Mouse (Mus musculus): Measurements from ENCODE around the gene Olfr90. TPM values are rescaled to one million over a fixed set of nuclear protein-coding genes. Genes with fewer than 3 reads are reported as not detected.
A peak's percentile ranks its signal among the peaks of the same experiment; 100 is the strongest.

Gene Olfr90
- polyA plus RNA-seq, 1 experiment from 2014 or later: not detected

- no peaks in the 10 kb centered on the region; the same call in 1 of the 2 replicates for H3K27me3 ChIP-seq (replicated peaks; ENCODE audit: control insufficient read depth, insufficient read depth, low read length)
- H3K9me3 ChIP-seq (ENCODE audit: control insufficient read depth, low read length): no peaks in the 10 kb centered on the region
- H3K27ac ChIP-seq (replicated peaks; ENCODE audit: low read depth, low read length): peak within 1 kb of the TSS; percentile 86
- under 1% methylated on average over 36 of the region's 55 CpGs for WGBS
- H3K4me2 ChIP-seq (ENCODE audit: low read depth, low read length): peak within 1 kb of the TSS; percentile 88
- DNase-seq (ENCODE audit: low spot score): peak; percentile 94
- peak within 1 kb of the TSS; percentile 90 for H3K9ac ChIP-seq (ENCODE audit: low read depth, low read length)
- H3K4me3 ChIP-seq (ENCODE audit: low read depth, low read length): peak within 1 kb of the TSS; percentile 72
- H3K4me1 ChIP-seq (ENCODE audit: control insufficient read depth, insufficient read depth, low read length): peaks cover 21% of the 10 kb centered on the region
- peak; percentile 87 for ATAC-seq (ENCODE audit: low read depth)
- no peaks in the 10 kb centered on the region for H3K36me3 ChIP-seq (ENCODE audit: control insufficient read depth, insufficient read depth, low read length)
Observed at GRCm38 (mm10) chr17:37045611-37046311, 42.5 kb downstream of the Olfr90 start, which contains the start of gene Gabbr1. Gene Gabbr1 (plus strand): TSS chr17:37045966.

- H3K27me3 ChIP-seq (replicated peaks; ENCODE audit: control insufficient read depth, insufficient read depth, low read length): no peaks in the 10 kb centered on the region; the same call in 1 of the 2 replicates
- H3K4me2 ChIP-seq (ENCODE audit: low read depth, low read length): peak overlapping the region; percentile 88
- ATAC-seq (ENCODE audit: low read depth): no peak
- no peaks in the 10 kb centered on the region for H3K36me3 ChIP-seq (ENCODE audit: control insufficient read depth, insufficient read depth, low read length)
- no peak overlapping the region for H3K27ac ChIP-seq (replicated peaks; ENCODE audit: low read depth, low read length)
- WGBS: 60% methylated on average over 7 of the region's 7 CpGs
- H3K4me3 ChIP-seq (ENCODE audit: low read depth, low read length): peak overlapping the region; percentile 72
- peak overlapping the region; percentile 90; the same call in 1 of the 2 replicates for H3K9ac ChIP-seq (ENCODE audit: low read depth, low read length)
- H3K4me1 ChIP-seq (ENCODE audit: control insufficient read depth, insufficient read depth, low read length): peaks cover 18% of the 10 kb centered on the region
- DNase-seq (ENCODE audit: low spot score): no peak
- H3K9me3 ChIP-seq (ENCODE audit: control insufficient read depth, low read length): no peaks in the 10 kb centered on the region
Observed at GRCm38 (mm10) chr17:37044651-37045244, 43.6 kb downstream of the Olfr90 start.

- Histone ChIP-seq H3K4me3 (ENCODE audit: low read depth, low read length) (no peak overlapping the region), H3K4me2 (ENCODE audit: low read depth, low read length) (no peak overlapping the region), H3K9ac (ENCODE audit: low read depth, low read length) (no peak overlapping the region), H3K27me3 (replicated peaks; ENCODE audit: control insufficient read depth, insufficient read depth, low read length) (no peaks in the 10 kb centered on the region), H3K27ac (replicated peaks; ENCODE audit: low read depth, low read length) (no peak overlapping the region), H3K9me3 (ENCODE audit: control insufficient read depth, low read length) (no peaks in the 10 kb centered on the region), H3K4me1 (ENCODE audit: control insufficient read depth, insufficient read depth, low read length) (no peaks in the 10 kb centered on the region), H3K36me3 (ENCODE audit: control insufficient read depth, insufficient read depth, low read length) (no peaks in the 10 kb centered on the region)
- 61% methylated on average over 2 of the region's 2 CpGs for WGBS
- peak; percentile 32 for DNase-seq (ENCODE audit: low spot score)
- 0 out of 2 replicates have a peak, but pooled peaks have one; percentile 44 for ATAC-seq (ENCODE audit: low read depth)
Observed at GRCm38 (mm10) chr17:37039127-37039894, 49.0 kb downstream of the Olfr90 start.

Other genes starting within 250 kb of the Olfr90 start
- gene Trim15, start 221.3 kb downstream of the Olfr90 start, polyA plus RNA-seq (2014; fragmentation: Nextera tagmentation; extraction: Ambion mirVana): 0.10 and 0.15 TPM in 2 replicates
- 3.6 and 3.7 TPM in 2 replicates for gene Trim10, start 218.9 kb downstream of the Olfr90 start, polyA plus RNA-seq (2014; fragmentation: Nextera tagmentation; extraction: Ambion mirVana)
- not detected in 2 replicates for gene Trim40, start 198.4 kb downstream of the Olfr90 start, polyA plus RNA-seq (2014; fragmentation: Nextera tagmentation; extraction: Ambion mirVana)
- not detected in 2 replicates for gene Trim31, start 190.4 kb downstream of the Olfr90 start, polyA plus RNA-seq (2014; fragmentation: Nextera tagmentation; extraction: Ambion mirVana)
- gene Rnf39, start 145.6 kb downstream of the Olfr90 start, polyA plus RNA-seq (2014; fragmentation: Nextera tagmentation; extraction: Ambion mirVana): 1.2 and 2.7 TPM in 2 replicates
- 125 and 130 TPM in 2 replicates for gene Ppp1r11, start 136.8 kb downstream of the Olfr90 start, polyA plus RNA-seq (2014; fragmentation: Nextera tagmentation; extraction: Ambion mirVana)
- 89.6 and 94.7 TPM in 2 replicates for gene Znrd1, start 129.9 kb downstream of the Olfr90 start, polyA plus RNA-seq (2014; fragmentation: Nextera tagmentation; extraction: Ambion mirVana)
- gene Znrd1as, start 129.9 kb downstream of the Olfr90 start, polyA plus RNA-seq (2014; fragmentation: Nextera tagmentation; extraction: Ambion mirVana): 5.9 and 6.1 TPM in 2 replicates
- gene 2410137M14Rik, start 107.3 kb downstream of the Olfr90 start, polyA plus RNA-seq (2014; fragmentation: Nextera tagmentation; extraction: Ambion mirVana): not detected in 2 replicates
- 0.21 and 0.22 TPM in 2 replicates for gene H2-M5, start 99.0 kb downstream of the Olfr90 start, polyA plus RNA-seq (2014; fragmentation: Nextera tagmentation; extraction: Ambion mirVana)
- 45.5 and 64.8 TPM in 2 replicates for gene Zfp57, start 87.3 kb downstream of the Olfr90 start, polyA plus RNA-seq (2014; fragmentation: Nextera tagmentation; extraction: Ambion mirVana)
- 0.12 and 0.22 TPM in 2 replicates for gene Mog, start 65.1 kb downstream of the Olfr90 start, polyA plus RNA-seq (2014; fragmentation: Nextera tagmentation; extraction: Ambion mirVana)
- 8.4 and 10.2 TPM in 2 replicates for gene Gabbr1, start 42.5 kb downstream of the Olfr90 start, polyA plus RNA-seq (2014; fragmentation: Nextera tagmentation; extraction: Ambion mirVana)
- gene Olfr91, start 9.8 kb upstream of the Olfr90 start, polyA plus RNA-seq (2014; fragmentation: Nextera tagmentation; extraction: Ambion mirVana): 0.04 TPM in 1 of 2 replicates, not detected in the other
- gene Olfr92, start 31.6 kb upstream of the Olfr90 start, polyA plus RNA-seq (2014; fragmentation: Nextera tagmentation; extraction: Ambion mirVana): not detected in 2 replicates
- gene Olfr93, start 73.0 kb upstream of the Olfr90 start, polyA plus RNA-seq (2014; fragmentation: Nextera tagmentation; extraction: Ambion mirVana): not detected in 2 replicates
- 0.22 TPM in 1 of 2 replicates, not detected in the other for gene Ubd, start 105.4 kb upstream of the Olfr90 start, polyA plus RNA-seq (2014; fragmentation: Nextera tagmentation; extraction: Ambion mirVana)
- 0.10 and 0.21 TPM in 2 replicates for gene Olfr94, start 112.5 kb upstream of the Olfr90 start, polyA plus RNA-seq (2014; fragmentation: Nextera tagmentation; extraction: Ambion mirVana)
- gene Olfr95, start 124.6 kb upstream of the Olfr90 start, polyA plus RNA-seq (2014; fragmentation: Nextera tagmentation; extraction: Ambion mirVana): not detected in 2 replicates
- 0.29 TPM in 1 of 2 replicates, not detected in the other for gene Olfr96, start 131.6 kb upstream of the Olfr90 start, polyA plus RNA-seq (2014; fragmentation: Nextera tagmentation; extraction: Ambion mirVana)
- not detected in 2 replicates for gene Olfr97, start 148.8 kb upstream of the Olfr90 start, polyA plus RNA-seq (2014; fragmentation: Nextera tagmentation; extraction: Ambion mirVana)
- gene Olfr98, start 175.2 kb upstream of the Olfr90 start, polyA plus RNA-seq (2014; fragmentation: Nextera tagmentation; extraction: Ambion mirVana): not detected in 2 replicates
- 1.5 and 2.1 TPM in 2 replicates for gene H2-M3, start 181.7 kb upstream of the Olfr90 start, polyA plus RNA-seq (2014; fragmentation: Nextera tagmentation; extraction: Ambion mirVana)
- gene Olfr99, start 195.0 kb upstream of the Olfr90 start, polyA plus RNA-seq (2014; fragmentation: Nextera tagmentation; extraction: Ambion mirVana): 0.25 TPM in 1 of 2 replicates, not detected in the other
- gene Olfr101, start 215.8 kb upstream of the Olfr90 start, polyA plus RNA-seq (2014; fragmentation: Nextera tagmentation; extraction: Ambion mirVana): not detected in 2 replicates
- gene Olfr102, start 228.6 kb upstream of the Olfr90 start, polyA plus RNA-seq (2014; fragmentation: Nextera tagmentation; extraction: Ambion mirVana): not detected in 2 replicates

Measured in embryonic facial prominence, embryonic 14.5 days (tissue).